In genomic region chr5:120710161-120710825, GRCm38 (mm10) we compare ENCODE assay signal across 8 mouse cellular contexts. TPM values are rescaled to one million over a fixed set of nuclear protein-coding genes. Genes with fewer than 3 reads are reported as not detected.
A peak's percentile ranks its signal among the peaks of the same experiment; 100 is the strongest.
DNase-seq lines count a peak whose midpoint lies in the region; ATAC-seq and TF ChIP-seq lines count a peak whose summit lies in the region.

No protein-coding gene starts in this region.

- H3K36me3 ChIP-seq in kidney, adult 2 months (ENCODE audit: control insufficient read depth, insufficient read depth, low read length): no peaks in the 10 kb centered on the region
- H3K36me3 ChIP-seq in ES-Bruce4 (ENCODE audit: control insufficient read depth, insufficient read depth, low read length, poor library complexity, severe bottlenecking): no peaks in the 10 kb centered on the region
- H3K36me3 ChIP-seq in limb, embryonic 12.5 days: no peaks in the 10 kb centered on the region

- no peaks in the 10 kb centered on the region for H3K9me3 ChIP-seq in ES-Bruce4 (replicated peaks; ENCODE audit: control insufficient read depth, insufficient read depth, low read length, poor library complexity, severe bottlenecking)
- H3K9me3 ChIP-seq in limb, embryonic 12.5 days: no peaks in the 10 kb centered on the region

- no peak for ATAC-seq in limb, embryonic 12.5 days (ENCODE audit: insufficient number of reproducible peaks, insufficient read depth, low FRiP score, low TSS enrichment, low read depth)

- H3K9ac ChIP-seq in ES-Bruce4 (ENCODE audit: low read depth, poor library complexity, severe bottlenecking): peak overlapping the region; percentile 17; the same call in 1 of the 2 replicates
- H3K9ac ChIP-seq in limb, embryonic 12.5 days (replicated peaks): peak overlapping the region; percentile 66

- no peaks in the 10 kb centered on the region for H3K4me1 ChIP-seq in kidney, adult 2 months (ENCODE audit: control insufficient read depth, insufficient read depth, low read length)
- peaks cover 9% of the 10 kb centered on the region for H3K4me1 ChIP-seq in ES-Bruce4 (ENCODE audit: control insufficient read depth, insufficient read depth, low read length)
- H3K4me1 ChIP-seq in limb, embryonic 12.5 days (replicated peaks): peaks cover 25% of the 10 kb centered on the region

- H3K27me3 ChIP-seq in kidney, adult 2 months (replicated peaks; ENCODE audit: control insufficient read depth, insufficient read depth, low read length): peaks cover 2% of the 10 kb centered on the region
- peaks cover 4% of the 10 kb centered on the region; the same call in 1 of the 2 replicates for H3K27me3 ChIP-seq in ES-Bruce4 (ENCODE audit: control insufficient read depth, insufficient read depth, low read length, poor library complexity, severe bottlenecking)
- H3K27me3 ChIP-seq in limb, embryonic 12.5 days: peaks cover 98% of the 10 kb centered on the region

- no peak for TF ChIP-seq POLR2A in kidney, adult 2 months (IDR thresholded peaks at IDR 0.05; ENCODE audit: low read depth, low read length)
- no peak for TF ChIP-seq POLR2A in ES-Bruce4 (IDR thresholded peaks at IDR 0.05; ENCODE audit: insufficient read depth, low read length)

- H3K27ac ChIP-seq in kidney, adult 2 months (ENCODE audit: insufficient read depth, low read depth, low read length): no peak overlapping the region
- no peak overlapping the region for H3K27ac ChIP-seq in ES-Bruce4 (ENCODE audit: insufficient read depth, low read length)
- no peak overlapping the region for H3K27ac ChIP-seq in limb, embryonic 12.5 days

- WGBS in kidney, adult 2 months: 5% methylated on average over 40 of the region's 40 CpGs
- WGBS in limb, embryonic 12.5 days: 2% methylated on average over 40 of the region's 40 CpGs

- DNase-seq in kidney, adult 2 months: no peak
- DNase-seq in kidney, postnatal 14 days: no peak
- DNase-seq in cerebellum, adult 8-10 months: peak; percentile 61
- peak; percentile 41 to 47 for DNase-seq in frontal cortex, postnatal 36 days (ENCODE audit: low spot score in 2 of 2)
- DNase-seq in right cerebral cortex, postnatal 14 days: peak; percentile 61
- DNase-seq in urinary bladder, postnatal 10 days (ENCODE audit: low spot score): no peak

- peak overlapping the region; percentile 94 for H3K4me2 ChIP-seq in limb, embryonic 12.5 days

- no peak for TF ChIP-seq CTCF in kidney, adult 2 months (conservative IDR thresholded peaks at IDR 0.05; ENCODE audit: insufficient read depth, insufficient read length, low read depth, low read length)
- no peak for TF ChIP-seq CTCF in ES-Bruce4 (IDR thresholded peaks at IDR 0.05; ENCODE audit: low read depth, low read length)

- peak overlapping the region; percentile 0; the same call in 1 of the 2 replicates for H3K4me3 ChIP-seq in kidney, adult 2 months (ENCODE audit: insufficient read depth, low read depth, low read length)
- peak overlapping the region; percentile 59 for H3K4me3 ChIP-seq in ES-Bruce4 (ENCODE audit: low read depth, low read length)
- H3K4me3 ChIP-seq in limb, embryonic 12.5 days (replicated peaks): peak overlapping the region; percentile 57

- no peak for TF ChIP-seq EP300 in ES-Bruce4 (IDR thresholded peaks at IDR 0.05; ENCODE audit: insufficient read depth, low read depth, low read length)

RNA-seq across cellular contexts. Expression of gene Dtx1, which starts 1.4 kb away (rescaled TPM):
- polyA plus RNA-seq in kidney, adult 2 months (2012; rRNA removed): 1.5 and 4.4 TPM in 2 replicates
- 19.1 and 21.0 TPM in 2 replicates for polyA plus RNA-seq in ES-Bruce4 (2011; ENCODE audit: insufficient read depth, insufficient read length, low read depth, missing spikeins)
- 6.8 and 7.5 TPM in 2 replicates for polyA plus RNA-seq in limb, embryonic 12.5 days (2016; fragmentation: Nextera tagmentation; extraction: Ambion mirVana)

RNA-seq across cellular contexts. Expression of gene Oas2, which starts 39.4 kb away (rescaled TPM):
- polyA plus RNA-seq in kidney, adult 2 months (2012; rRNA removed): 3.5 and 5.5 TPM in 2 replicates
- polyA plus RNA-seq in ES-Bruce4 (2011; ENCODE audit: insufficient read depth, insufficient read length, low read depth, missing spikeins): 0.76 and 0.84 TPM in 2 replicates
- polyA plus RNA-seq in limb, embryonic 12.5 days (2016; fragmentation: Nextera tagmentation; extraction: Ambion mirVana): 0.15 and 0.19 TPM in 2 replicates

Comparison
In these comparisons a context has a peak if more than half of its experiments do, and no peak if none do; other contexts are left out.
1. DNase-seq: peak in cerebellum, adult 8-10 months (single experiment), frontal cortex, postnatal 36 days (2 of 2) and right cerebral cortex, postnatal 14 days (single experiment); none in kidney, adult 2 months (single experiment), kidney, postnatal 14 days (single experiment) and urinary bladder, postnatal 10 days (single experiment).
2. H3K4me3 ChIP-seq: peak in every context shown above with its lines; median percentile 59 in ES-Bruce4; 57 in limb, embryonic 12.5 days; 0 in kidney, adult 2 months.